Mouse (Mus musculus): ENCODE data around the gene Tbc1d20. TPM values are rescaled to one million over a fixed set of nuclear protein-coding genes. Genes with fewer than 3 reads are reported as not detected.
A peak's percentile ranks its signal among the peaks of the same experiment; 100 is the strongest.

Gene Tbc1d20
- polyA plus RNA-seq, 1 experiment from 2014 or later: 35.2 TPM

- Histone ChIP-seq H3K4me2 (replicated peaks; ENCODE audit: low read depth) (no peak overlapping the region), H3K27me3 (replicated peaks; ENCODE audit: control insufficient read depth, insufficient read depth, low read length) (no peaks in the 10 kb centered on the region), H3K4me3 (ENCODE audit: low read depth, low read length) (no peak overlapping the region), H3K9ac (ENCODE audit: low read depth, low read length) (no peak overlapping the region), H3K9me3 (ENCODE audit: control insufficient read depth) (no peaks in the 10 kb centered on the region), H3K4me1 (replicated peaks; ENCODE audit: control insufficient read depth, insufficient read depth, low read length) (no peaks in the 10 kb centered on the region), H3K36me3 (ENCODE audit: control insufficient read depth, insufficient read depth) (no peaks in the 10 kb centered on the region), H3K27ac (ENCODE audit: low read depth, low read length) (no peak overlapping the region)
- TF ChIP-seq CTCF (IDR thresholded peaks at IDR 0.05; ENCODE audit: low read depth): no peak
- ATAC-seq: no peak
- 67% methylated on average over 6 of the region's 6 CpGs for WGBS
Measured at GRCm38 (mm10) chr2:152345393-152345792, 51.8 kb downstream of the Tbc1d20 start.

- 48% methylated on average over 9 of the region's 9 CpGs for WGBS
- no peaks in the 10 kb centered on the region for H3K4me1 ChIP-seq (replicated peaks; ENCODE audit: control insufficient read depth, insufficient read depth, low read length)
- no peaks in the 10 kb centered on the region for H3K36me3 ChIP-seq (ENCODE audit: control insufficient read depth, insufficient read depth)
- H3K4me3 ChIP-seq (ENCODE audit: low read depth, low read length): no peak overlapping the region
- H3K4me2 ChIP-seq (replicated peaks; ENCODE audit: low read depth): no peak overlapping the region
- no peaks in the 10 kb centered on the region for H3K9me3 ChIP-seq (ENCODE audit: control insufficient read depth)
- H3K27me3 ChIP-seq (replicated peaks; ENCODE audit: control insufficient read depth, insufficient read depth, low read length): no peaks in the 10 kb centered on the region
- H3K27ac ChIP-seq (ENCODE audit: low read depth, low read length): no peak overlapping the region
- H3K9ac ChIP-seq (ENCODE audit: low read depth, low read length): no peak overlapping the region
- TF ChIP-seq CTCF (IDR thresholded peaks at IDR 0.05; ENCODE audit: low read depth): no peak
- ATAC-seq: no peak
Measured at GRCm38 (mm10) chr2:152346776-152347465, 53.3 kb downstream of the Tbc1d20 start.

- H3K9ac ChIP-seq (ENCODE audit: low read depth, low read length): no peak overlapping the region
- no peak for ATAC-seq
- no peaks in the 10 kb centered on the region for H3K27me3 ChIP-seq (replicated peaks; ENCODE audit: control insufficient read depth, insufficient read depth, low read length)
- TF ChIP-seq CTCF (IDR thresholded peaks at IDR 0.05; ENCODE audit: low read depth): no peak
- no peaks in the 10 kb centered on the region for H3K36me3 ChIP-seq (ENCODE audit: control insufficient read depth, insufficient read depth)
- WGBS: 69% methylated on average over 2 of the region's 2 CpGs
- H3K4me3 ChIP-seq (ENCODE audit: low read depth, low read length): no peak overlapping the region
- H3K9me3 ChIP-seq (ENCODE audit: control insufficient read depth): no peaks in the 10 kb centered on the region
- H3K4me1 ChIP-seq (replicated peaks; ENCODE audit: control insufficient read depth, insufficient read depth, low read length): no peaks in the 10 kb centered on the region
- H3K27ac ChIP-seq (ENCODE audit: low read depth, low read length): no peak overlapping the region
- H3K4me2 ChIP-seq (replicated peaks; ENCODE audit: low read depth): no peak overlapping the region
Measured at GRCm38 (mm10) chr2:152347722-152348121, 54.1 kb downstream of the Tbc1d20 start.

- peak; percentile 26; the same call in 1 of the 2 replicates for ATAC-seq
- 70% methylated on average over 6 of the region's 6 CpGs for WGBS
- no peak overlapping the region for H3K27ac ChIP-seq (ENCODE audit: low read depth, low read length)
Measured at GRCm38 (mm10) chr2:152349205-152349604, 55.6 kb downstream of the Tbc1d20 start.

GRCm38 (mm10) chr2:152349842-152350540 is 56.4 kb downstream of the Tbc1d20 start:
- Histone ChIP-seq H3K4me3 (ENCODE audit: low read depth, low read length) (no peak overlapping the region), H3K27me3 (replicated peaks; ENCODE audit: control insufficient read depth, insufficient read depth, low read length) (no peaks in the 10 kb centered on the region), H3K27ac (ENCODE audit: low read depth, low read length) (no peak overlapping the region), H3K4me2 (replicated peaks; ENCODE audit: low read depth) (no peak overlapping the region), H3K36me3 (ENCODE audit: control insufficient read depth, insufficient read depth) (no peaks in the 10 kb centered on the region), H3K4me1 (replicated peaks; ENCODE audit: control insufficient read depth, insufficient read depth, low read length) (no peaks in the 10 kb centered on the region), H3K9ac (ENCODE audit: low read depth, low read length) (no peak overlapping the region), H3K9me3 (ENCODE audit: control insufficient read depth) (no peaks in the 10 kb centered on the region)
- 83% methylated on average over 8 of the region's 8 CpGs for WGBS
- peak; percentile 47 for ATAC-seq
- no peak for TF ChIP-seq CTCF (IDR thresholded peaks at IDR 0.05; ENCODE audit: low read depth)

More at GRCm38 (mm10) chr2:152349205-152349604, 55.6 kb downstream of the Tbc1d20 start:
- Histone ChIP-seq H3K9ac (ENCODE audit: low read depth, low read length) (no peak overlapping the region), H3K27me3 (replicated peaks; ENCODE audit: control insufficient read depth, insufficient read depth, low read length) (no peaks in the 10 kb centered on the region), H3K4me2 (replicated peaks; ENCODE audit: low read depth) (no peak overlapping the region), H3K4me3 (ENCODE audit: low read depth, low read length) (no peak overlapping the region), H3K36me3 (ENCODE audit: control insufficient read depth, insufficient read depth) (no peaks in the 10 kb centered on the region), H3K4me1 (replicated peaks; ENCODE audit: control insufficient read depth, insufficient read depth, low read length) (no peaks in the 10 kb centered on the region), H3K9me3 (ENCODE audit: control insufficient read depth) (no peaks in the 10 kb centered on the region)
- TF ChIP-seq CTCF (IDR thresholded peaks at IDR 0.05; ENCODE audit: low read depth): no peak

GRCm38 (mm10) chr2:152357254-152357653 is 63.6 kb downstream of the Tbc1d20 start:
- Histone ChIP-seq H3K4me1 (replicated peaks; ENCODE audit: control insufficient read depth, insufficient read depth, low read length) (no peaks in the 10 kb centered on the region), H3K4me2 (replicated peaks; ENCODE audit: low read depth) (no peak overlapping the region), H3K4me3 (ENCODE audit: low read depth, low read length) (no peak overlapping the region), H3K27ac (ENCODE audit: low read depth, low read length) (no peak overlapping the region), H3K27me3 (replicated peaks; ENCODE audit: control insufficient read depth, insufficient read depth, low read length) (no peaks in the 10 kb centered on the region), H3K36me3 (ENCODE audit: control insufficient read depth, insufficient read depth) (no peaks in the 10 kb centered on the region), H3K9me3 (ENCODE audit: control insufficient read depth) (no peaks in the 10 kb centered on the region), H3K9ac (ENCODE audit: low read depth, low read length) (no peak overlapping the region)
- 88% methylated on average over 3 of the region's 3 CpGs for WGBS
- no peak for TF ChIP-seq CTCF (IDR thresholded peaks at IDR 0.05; ENCODE audit: low read depth)
- no peak for ATAC-seq

Measured in intestine, postnatal 0 days (tissue).